Mouse (Mus musculus) heart, adult 18-20 months (tissue): ENCODE data around the gene Fam149a. TPM values are rescaled to one million over a fixed set of nuclear protein-coding genes. Genes with fewer than 3 reads are reported as not detected.

Source experiments
- DNase-seq, 2 experiments: peaks; one replicate each; pipeline ENCODE4 v3.0.0; 2021 to 2022; ENCODE audit warnings: mixed read lengths in 1 of 2
- long read RNA-seq, 2 experiments: library from polyadenylated mRNA; stranded (forward); transcript quantifications; one replicate each; pipeline ENCODE4 v2.0.0; 2021
- total RNA-seq, 2 experiments: library from RNA; stranded (reverse); gene quantifications; 2 replicates each; pipeline ENCODE4 v1.2.3; 2021

Fam149a gene
- 1 to 10 TPM; 5.0 to 5.1 TPM for total RNA-seq
- long read RNA-seq, experiment 1, full-length matches to known transcripts, result 2 of 4 reads
- long read RNA-seq, experiment 1, partial matches to known transcripts, result 0 of 4 reads
- long read RNA-seq, experiment 1, other reads (novel, unspliced or antisense), result 2 of 4 reads
- long read RNA-seq, experiment 2, full-length matches to known transcripts, result 3 of 4 reads
- long read RNA-seq, experiment 2, partial matches to known transcripts, result 0 of 4 reads
- long read RNA-seq, experiment 2, other reads (novel, unspliced or antisense), result 1 of 4 reads

DNA sequence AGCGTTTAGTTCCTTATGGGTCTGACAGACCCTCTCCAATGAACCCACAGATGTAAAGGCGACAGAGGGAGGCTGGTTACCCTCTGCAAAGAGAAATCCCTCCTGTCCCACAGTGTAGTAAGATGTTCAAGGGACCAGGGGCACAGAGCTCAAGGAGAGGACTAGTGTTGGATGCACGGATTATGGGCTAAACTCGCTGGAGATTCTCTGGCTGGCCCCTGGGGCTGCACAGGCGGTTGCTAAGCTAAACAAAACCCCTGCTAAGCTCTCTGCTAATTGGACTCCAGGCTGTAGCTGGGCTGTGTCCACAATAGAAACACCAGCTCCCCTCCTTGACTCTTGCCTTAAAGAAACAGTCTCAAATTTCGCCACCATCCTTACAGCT is at the start of gene Fam149a:
Gene Fam149a (minus strand): TSS at position 329 of the 385 bp plus-strand sequence.
- no peak for DNase-seq

DNA sequence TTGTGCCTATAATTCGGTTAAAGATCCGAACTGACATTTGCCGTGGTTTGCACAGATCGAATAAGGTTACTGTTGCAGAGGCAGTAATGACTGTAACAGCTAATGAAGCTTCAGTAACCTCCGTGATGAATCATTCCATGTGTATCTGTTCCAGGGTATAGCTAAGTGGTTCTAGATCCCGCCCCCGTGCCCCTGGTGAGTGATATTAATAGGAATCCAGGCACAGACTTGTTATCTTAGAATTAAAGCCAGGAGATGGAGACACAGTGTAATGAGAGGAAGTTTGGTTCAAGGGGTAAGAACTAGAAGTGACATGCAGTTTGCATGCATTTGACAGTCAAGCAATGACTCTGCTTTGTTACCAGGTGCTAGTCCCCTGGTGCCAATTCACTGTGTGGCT is 38.1 kb upstream of the Fam149a start:
- DNase-seq, result no peak

DNA sequence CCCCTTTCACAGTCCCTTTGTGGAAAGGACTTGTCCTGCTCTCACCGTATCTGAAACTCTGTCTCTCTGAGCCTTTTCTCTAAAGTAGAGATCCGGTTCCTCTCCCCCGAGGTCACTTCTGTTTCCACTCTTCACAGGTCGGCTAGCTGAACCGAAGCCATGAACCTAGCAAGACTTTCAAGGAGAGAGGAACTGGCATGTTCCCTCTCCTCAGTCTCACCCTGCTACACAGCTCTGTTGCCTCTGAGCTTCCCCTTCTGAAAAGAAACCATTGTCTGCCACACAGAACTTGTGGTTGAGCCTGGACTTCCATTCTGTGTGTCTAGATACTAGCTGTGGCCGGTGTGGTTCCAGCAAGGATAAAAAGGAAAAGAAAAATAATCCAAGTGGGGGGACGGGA is 32.9 kb upstream of the Fam149a start:
- peak in 1 of 2 experiments; percentile 11 for DNase-seq

DNA sequence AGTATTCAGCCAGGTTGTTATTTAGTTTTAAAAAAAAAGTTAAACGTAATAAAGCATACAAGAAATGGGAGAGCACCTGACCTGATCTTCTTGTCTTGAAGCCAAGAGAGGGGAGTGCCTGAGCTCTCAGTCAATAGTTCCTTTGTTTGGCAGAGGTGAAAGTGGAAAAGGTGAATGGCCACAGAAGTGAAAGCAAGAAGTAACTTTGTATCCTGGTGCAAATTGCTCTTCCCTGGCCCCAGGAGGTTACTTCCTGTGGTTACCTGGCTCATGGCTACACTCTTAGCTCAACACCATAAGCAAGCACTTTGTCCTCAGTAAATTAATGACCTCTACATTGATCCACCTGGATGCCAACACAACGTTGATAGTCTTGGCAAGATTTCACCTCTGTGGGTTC is 28.8 kb upstream of the Fam149a start, which contains the start of gene Tlr3:
Gene Tlr3 (minus strand): TSS at position 199 of the 400 bp plus-strand sequence.
- DNase-seq, result peak; percentile 4 to 8

DNA sequence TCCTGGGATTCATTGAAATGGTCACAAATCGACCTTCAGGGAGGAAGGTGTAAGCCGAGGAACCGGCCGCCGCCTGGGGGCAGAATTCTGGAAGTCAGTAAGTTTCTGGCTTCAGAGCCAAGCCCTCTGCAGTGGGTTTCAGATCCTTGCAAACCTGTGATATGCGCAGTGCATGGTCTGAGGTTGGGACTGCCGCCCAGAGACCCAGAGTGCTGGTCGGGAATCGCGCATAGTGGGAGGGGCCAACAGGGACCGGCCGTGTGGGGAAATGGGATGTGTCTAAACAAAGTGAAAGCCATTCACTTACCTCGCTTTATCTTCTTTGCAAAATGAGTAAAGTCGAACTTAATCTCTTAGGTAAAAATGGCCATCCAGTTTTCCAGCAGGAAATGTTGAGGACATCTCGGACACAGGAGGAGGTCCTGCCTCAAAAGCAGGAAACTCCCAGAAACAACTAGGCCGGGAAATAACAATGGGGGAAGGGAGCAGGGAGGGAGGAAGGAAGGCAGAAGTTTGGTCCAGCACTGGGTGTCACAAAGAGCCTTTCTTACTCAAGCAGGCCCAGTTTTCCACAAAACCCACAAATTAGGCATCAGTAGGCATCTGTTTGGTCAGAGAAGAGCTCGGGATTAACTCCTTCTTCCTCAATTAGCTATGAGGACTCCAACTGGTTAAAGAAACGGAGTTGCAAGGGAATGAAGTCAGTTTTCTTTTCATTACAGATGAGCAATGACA is 28.2 kb upstream of the Fam149a start:
- DNase-seq, result peak; percentile 85

DNA sequence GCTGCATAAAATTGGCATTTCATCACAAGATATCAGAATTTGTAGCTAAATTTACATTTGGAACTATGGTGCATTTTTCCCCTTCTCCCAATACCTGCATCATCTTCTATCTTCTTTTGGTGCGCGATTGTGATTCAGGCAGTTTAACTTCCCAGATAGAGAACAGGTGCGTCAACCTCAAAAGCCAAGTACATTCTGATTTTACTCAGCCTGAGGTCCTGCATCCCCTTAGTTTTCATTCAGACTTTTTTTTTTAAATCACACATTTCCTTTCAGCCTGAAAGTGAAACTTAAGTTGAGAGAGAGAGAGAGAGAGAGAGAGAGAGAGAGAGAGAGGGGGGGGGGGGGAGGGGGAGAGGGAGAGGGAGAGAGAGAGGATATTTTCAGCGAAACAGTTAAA is 27.6 kb upstream of the Fam149a start:
- peak in 1 of 2 experiments; percentile 14 for DNase-seq

DNA sequence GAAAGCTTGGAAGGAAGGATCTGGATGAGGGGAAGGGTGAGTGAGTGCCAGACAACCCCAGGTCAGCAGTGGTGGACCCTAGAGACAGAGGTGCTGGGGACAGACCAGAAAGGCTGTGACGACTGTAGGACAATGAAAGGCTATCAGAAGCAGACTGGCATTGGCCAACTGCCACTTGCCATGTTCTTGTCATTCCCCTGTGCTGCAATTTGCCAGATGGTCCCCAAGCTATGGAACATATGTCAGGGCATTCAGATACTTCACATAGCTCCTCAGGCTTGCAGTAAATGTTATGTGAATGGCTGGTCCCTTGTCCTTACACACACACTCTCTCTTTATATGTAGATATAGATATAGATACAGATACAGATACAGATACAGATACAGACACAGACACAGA is 1.2 kb upstream of the Fam149a start:
- no peak for DNase-seq

DNA sequence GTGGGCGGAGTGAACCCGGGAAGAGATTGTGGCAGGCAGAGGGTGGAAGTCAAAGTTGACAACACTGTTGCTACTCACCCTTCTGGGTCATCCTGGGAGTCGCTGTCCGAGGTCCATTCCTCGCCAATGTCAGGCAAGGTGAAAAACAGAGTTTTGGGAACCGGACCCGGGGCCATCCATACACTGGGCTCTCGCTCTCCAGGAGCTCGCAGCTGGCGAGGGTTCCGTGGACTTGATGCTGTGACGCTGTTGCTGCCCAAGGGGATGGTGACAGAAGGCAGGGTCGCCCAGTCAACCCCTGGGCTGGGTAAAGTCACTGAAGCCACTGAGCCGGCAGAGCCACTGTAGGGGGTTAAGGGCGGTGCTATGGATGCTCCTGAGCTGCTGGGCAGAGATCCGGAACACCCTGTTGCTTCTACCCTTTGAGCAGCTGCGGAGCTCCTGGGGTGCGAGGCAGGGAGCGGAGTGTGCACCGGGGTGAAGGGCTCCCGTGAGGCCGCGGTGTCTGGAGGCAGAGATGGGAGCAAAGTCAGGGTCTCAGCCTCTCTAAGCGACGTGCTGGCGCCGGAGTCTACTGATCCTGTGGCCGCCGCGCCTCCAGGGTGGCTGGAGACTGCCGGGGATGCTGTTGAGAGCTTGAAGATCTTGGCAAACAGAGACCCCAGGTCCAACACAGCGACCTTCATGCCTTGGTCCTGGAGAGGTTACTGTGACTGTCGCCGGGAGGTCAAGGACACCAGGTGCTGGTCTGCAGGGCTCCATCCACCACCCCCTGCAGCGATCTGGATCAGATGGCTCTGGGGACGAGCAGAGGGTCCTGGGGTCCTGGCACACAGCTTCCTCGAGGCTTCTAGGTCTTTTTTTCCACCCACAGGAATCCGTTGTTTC is 772 bp downstream of the Fam149a start:
- no peak for DNase-seq

DNA sequence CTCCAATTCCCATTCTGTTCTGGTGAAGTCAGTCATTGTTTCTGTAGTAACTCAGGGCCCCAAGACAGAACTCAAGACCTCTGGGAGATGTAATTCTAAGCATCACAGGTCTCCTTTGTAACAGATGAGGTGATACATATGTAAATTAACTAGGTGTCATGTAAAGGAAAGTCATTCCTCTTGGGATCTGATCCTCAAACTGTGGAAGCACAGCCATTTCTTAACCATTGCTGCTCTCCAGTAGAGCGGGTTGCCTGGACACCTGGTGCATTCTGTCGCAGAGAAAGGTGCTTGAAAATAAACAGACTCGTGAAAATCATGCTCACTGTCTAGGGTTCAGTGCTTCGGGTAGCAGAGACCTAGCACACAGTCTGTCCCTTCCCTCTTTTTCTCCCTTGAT is 1.5 kb downstream of the Fam149a start:
- DNase-seq, result no peak

DNA sequence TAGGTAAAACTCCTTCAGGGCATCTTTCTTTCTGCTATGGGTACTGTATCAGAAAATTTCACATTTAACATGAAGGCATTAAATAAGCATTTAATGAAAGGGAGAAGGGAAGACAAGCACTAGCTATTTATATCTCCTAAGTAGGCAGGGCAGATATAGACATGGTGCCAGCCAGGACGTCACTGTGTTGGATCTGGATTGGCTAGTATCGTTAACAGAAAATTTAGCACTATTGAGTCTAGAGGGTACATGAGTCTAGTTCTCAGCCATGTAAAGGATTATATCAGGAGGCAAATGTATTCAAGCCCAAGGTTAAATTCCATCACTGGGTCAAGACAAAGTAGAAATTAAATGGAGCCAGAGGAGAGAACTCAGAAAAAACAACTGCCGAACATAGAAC is 8.0 kb downstream of the Fam149a start:
- DNase-seq, result peak in 1 of 2 experiments; percentile 10

DNA sequence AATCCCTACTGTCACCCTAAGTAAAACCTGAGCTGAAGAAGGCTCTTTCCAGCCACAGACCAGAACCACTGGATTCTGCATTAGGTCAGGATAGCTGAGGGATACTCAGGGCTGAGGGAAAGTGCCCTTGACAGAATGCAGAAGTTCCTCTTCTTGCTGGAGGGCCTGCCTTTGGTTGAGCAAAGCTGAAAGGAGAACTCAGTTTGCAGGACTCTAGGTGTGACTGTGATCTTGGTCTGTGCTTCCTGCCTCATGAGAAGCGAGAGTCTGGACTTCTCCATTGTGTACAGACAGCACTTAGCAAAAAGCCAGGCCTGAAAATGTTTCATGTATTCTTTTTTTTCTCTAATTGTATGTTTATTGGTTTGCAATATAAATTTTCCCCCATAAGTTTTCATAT is 14.9 kb downstream of the Fam149a start:
- no peak for DNase-seq

DNA sequence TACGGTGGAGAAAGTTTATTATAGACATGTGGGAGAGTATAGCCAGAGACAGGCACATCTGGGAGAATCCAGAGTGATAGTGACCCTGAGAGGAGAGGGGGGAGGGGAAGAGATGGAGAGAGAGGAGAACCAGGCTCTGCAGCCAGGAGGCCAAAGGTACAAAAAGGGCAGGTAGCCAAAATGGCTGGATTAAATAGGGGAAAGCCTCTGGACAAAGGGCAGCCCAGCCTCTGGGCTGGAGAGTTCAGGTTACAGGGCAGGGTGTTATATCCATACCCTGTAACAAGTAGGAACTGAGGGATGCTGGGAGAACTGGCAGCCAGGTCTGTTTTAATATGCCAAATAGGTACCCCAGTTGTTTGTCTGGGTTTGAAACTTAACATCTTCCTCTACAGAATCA is 18.9 kb downstream of the Fam149a start:
- DNase-seq, result no peak

DNA sequence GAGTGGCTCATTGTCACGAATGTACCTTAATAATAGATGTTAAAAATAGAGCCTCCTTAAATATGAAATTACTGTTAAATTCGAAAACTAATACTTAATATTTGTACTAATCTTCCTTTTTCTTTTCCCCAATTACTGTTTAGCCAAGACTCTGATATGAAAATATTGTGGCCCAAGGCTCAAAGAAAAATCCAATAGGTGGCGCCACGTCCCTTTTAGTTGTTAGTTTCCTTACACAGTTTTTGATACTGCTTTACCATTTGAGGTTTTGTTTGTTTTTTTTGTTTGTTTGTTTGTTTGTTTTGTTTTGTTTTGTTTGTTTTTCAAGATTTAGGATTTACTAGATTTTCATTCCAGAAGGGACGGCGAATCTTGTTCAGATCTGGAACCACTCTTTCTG is 19.8 kb downstream of the Fam149a start:
- DNase-seq, result peak in 1 of 2 experiments; percentile 34

DNA sequence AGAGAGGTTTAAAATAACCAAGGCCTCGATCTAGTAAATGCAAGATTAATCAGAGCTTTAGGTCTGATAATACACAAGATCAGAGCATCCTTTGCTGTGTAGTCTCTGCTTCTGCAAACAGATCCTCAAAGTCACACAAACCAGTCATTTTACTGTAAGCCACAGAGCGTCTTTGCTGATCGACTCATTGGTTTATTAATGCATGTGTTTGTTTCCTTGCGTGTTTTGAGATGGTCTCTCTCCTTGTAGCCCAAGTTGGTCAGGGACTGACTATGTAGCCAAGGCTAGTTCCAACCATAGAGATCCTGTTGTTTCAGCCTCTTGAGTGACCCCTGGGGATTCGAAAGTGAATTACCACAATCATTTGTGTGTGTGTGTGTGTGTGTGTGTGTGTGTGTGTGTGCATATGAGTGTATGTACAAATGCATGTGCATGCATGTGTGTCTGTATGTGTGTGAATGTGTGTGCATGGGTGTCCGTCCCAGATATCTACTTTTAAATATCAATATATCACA is 22.9 kb downstream of the Fam149a start:
- no peak for DNase-seq

DNA sequence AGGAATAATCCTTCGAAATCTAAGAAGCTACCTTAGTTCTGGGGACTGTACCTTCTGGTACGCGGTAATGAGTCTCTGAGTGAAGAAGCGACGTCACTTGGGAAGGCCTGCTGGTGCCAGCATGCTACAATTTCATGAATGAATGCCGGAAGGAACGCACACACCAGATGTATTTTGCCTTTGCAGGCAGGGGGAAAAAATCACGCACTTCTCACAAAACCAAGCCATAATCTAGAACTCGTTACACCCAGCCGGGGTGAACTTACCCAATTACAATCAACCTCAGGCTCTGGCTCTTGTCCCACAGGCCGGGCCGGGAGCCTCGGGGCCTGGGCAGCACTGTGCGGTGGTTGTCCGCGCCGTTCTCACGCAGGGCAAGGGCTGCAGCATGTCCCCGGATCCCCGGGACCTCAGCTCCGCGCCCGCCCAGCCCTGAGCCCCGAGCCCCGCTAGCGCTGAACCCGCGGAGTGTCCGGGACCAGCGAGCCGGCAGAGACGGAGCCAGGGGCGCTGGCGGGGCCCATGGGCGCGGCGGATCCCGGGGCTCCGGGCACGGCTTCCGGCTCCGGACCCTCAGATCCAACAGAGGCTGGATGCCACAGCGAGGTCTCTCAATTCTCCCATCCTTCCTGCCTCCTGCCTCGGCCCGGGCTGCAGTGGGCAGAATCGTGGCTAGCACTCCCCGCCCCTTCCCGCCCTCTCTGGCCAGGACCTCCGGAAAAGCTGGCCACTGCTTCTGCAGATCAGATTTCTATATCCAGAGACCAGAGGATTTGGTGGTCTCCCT is 23.8 kb downstream of the Fam149a start:
- DNase-seq, result peak; percentile 32 to 57

DNA sequence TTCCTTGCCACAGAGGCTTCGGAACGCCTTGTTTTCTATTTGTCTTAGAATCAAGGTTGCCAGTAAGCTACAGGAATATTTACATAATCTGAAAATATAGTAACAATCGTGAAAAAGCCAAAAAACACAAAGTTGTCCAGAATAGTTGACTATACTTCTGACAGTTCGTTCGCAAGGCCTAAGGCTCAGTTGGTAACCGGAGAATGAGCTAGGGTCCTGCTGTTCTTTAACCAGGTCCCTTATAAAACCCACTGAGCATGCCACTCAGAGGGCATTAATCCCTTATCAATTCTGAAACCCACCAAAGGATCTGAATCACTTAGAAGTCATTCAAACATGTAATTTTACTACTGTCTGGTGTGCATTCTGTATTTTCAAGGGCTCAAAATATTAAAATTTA is 26.3 kb downstream of the Fam149a start:
- no peak for DNase-seq

DNA sequence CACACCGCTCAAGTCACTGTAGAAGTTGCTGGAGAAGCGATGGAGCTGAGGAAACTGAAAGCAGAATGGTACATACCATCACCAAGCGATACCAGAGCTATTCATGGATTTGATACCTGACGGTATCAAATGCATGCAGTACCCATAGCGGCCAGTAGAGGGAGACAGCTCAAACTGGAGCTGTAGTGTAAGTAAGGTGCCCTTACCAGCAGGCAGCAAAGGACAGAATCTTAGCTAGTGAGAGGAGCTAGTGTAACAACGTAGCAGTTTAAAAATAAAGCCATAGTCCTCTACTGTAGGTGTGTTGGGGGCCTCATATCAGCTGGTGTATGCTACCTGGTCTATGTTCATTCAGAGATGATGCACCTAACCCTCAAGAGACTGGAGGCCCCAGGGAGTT is 37.1 kb downstream of the Fam149a start:
- DNase-seq, result peak; percentile 47 to 83

DNA sequence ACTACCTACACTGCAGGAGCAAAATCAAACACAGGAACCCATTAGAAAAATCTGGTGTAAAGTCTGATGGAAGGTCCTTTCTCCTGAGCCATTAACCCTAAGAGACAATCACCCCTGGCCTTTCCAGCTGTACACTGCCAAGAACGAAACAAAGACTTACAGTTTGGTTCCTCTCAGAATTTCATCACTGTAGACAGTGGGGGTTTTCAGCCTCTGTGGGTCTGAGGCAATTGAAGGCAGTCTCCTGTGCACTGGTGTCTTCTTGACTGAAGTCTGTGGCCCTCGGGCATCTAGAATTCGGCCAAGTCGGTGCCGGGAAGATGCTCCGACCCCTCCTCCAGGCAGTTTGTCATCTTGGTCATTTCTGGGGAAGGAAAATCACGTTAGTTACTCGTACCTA is 37.8 kb downstream of the Fam149a start:
- DNase-seq, result no peak

DNA sequence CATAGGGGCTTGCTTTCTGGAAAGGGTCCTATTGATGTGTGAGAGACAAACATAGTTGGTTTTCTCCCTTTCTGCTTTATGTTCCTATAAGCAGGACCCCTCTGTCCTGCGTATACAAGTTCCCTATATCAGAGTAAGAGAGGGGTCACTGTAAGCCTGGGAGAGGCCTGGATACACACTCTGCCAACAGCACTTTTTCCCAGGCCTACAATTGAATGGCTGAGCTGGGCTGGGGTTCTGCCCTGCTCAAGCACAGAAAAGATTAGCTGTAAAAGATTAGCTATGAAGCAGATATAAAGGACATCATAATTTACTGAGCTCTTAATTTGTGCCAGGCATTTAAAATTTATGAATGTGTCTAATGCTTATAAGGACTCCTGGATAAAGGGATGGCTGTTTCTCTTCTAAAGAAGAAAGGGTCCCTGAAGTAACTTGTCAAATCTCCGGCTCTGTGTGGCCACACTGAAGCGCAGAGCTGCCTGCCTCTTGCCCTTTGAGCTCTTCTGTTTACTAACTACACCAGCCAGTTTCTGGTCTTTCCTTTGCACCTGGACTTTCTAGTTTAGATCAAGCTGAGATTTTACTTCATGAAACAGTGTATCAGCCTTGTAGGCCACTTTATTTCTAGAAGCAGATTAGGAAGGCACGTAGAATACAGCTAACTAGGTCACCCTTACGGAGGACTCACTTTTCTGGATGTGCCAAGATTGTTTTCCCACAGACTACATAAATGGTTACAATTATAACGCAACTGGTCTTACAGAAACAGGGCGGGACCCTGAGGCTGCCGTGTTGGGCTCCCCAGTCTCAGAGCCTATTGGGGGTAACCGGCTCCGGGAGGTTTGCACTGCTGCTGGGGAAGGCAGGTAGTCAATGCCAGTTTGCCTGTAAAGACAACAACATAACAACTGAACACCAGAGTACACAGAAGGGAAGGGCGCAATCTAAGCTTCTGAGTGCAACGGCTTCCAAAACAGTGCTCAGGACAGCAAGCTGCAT is 40.2 kb downstream of the Fam149a start:
- DNase-seq, result no peak

DNA sequence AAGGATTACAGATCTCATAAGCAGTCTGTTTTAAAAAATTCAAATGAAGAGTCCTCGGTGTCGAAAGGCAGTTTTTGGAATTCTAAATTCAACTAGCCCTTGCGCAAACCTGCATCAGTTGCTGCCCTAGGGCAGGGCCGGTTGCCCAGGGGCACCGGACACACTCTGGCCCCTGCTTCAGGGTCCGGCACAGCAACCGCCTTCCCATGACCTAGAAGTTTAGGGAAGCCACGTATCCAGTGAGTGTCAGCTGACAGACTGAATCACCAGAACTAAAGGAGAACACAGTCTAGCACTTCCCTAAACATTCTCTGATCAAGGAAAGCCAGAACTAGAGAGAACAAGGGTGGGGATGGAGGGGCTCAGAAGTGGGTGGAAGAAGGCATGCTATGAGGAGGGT is 48.6 kb downstream of the Fam149a start:
- DNase-seq, result peak; percentile 49 to 57
